Mouse (Mus musculus) midbrain, embryonic 15.5 days (tissue): ENCODE measurements around the gene Pdc. TPM values are rescaled to one million over a fixed set of nuclear protein-coding genes. Genes with fewer than 3 reads are reported as not detected.
"Not testable (repeated sequence)": the region's sequence is repeated elsewhere in the genome, so short reads cannot be mapped to it uniquely, and the experiment has no call there.

Experiments used
- ATAC-seq: fragments of 200-750 bp; cut with Nextera tagmentation; replicated peaks from 2 replicates; pipeline ENCODE4 v1.8.0; 2017; ENCODE audit warnings: moderate TSS enrichment
- H3K27ac ChIP-seq: fragments of 300-500 bp; sonication (generic); 2 replicates; pipeline ENCODE4 v1.5.1; 2015; ENCODE audit warnings: mild to moderate bottlenecking, inconsistent platforms
- H3K27me3 ChIP-seq: fragments of 300-500 bp; sonication (generic); replicated peaks from 2 replicates; pipeline ENCODE4 v1.6.1; 2015; ENCODE audit warnings: inconsistent platforms
- H3K36me3 ChIP-seq: fragments of 300-500 bp; sonication (generic); replicated peaks from 2 replicates; pipeline ENCODE4 v1.6.1; 2015; ENCODE audit warnings: inconsistent platforms
- H3K4me1 ChIP-seq: fragments of 300-500 bp; sonication (generic); 2 replicates; pipeline ENCODE4 v1.6.1; 2015; ENCODE audit warnings: inconsistent platforms
- H3K4me2 ChIP-seq: fragments of 300-500 bp; sonication (generic); 2 replicates; pipeline ENCODE4 v1.6.1; 2015; ENCODE audit warnings: inconsistent platforms, mild to moderate bottlenecking, moderate library complexity
- H3K4me3 ChIP-seq: fragments of 300-500 bp; sonication (generic); 2 replicates; pipeline ENCODE4 v1.5.1; 2015; ENCODE audit warnings: mild to moderate bottlenecking, inconsistent platforms
- H3K9ac ChIP-seq: fragments of 300-500 bp; sonication (generic); 2 replicates; pipeline ENCODE4 v1.6.1; 2015; ENCODE audit warnings: mild to moderate bottlenecking, inconsistent platforms
- H3K9me3 ChIP-seq: fragments of 300-500 bp; sonication (generic); 2 replicates; pipeline ENCODE4 v1.6.1; 2016; ENCODE audit warnings: inconsistent platforms
- WGBS: fragments of 180-500 bp; shearing (Covaris S2); methylation state at CpG from one replicate; pipeline ENCODE4 v1.1.7; 2015; ENCODE audit warnings: mixed read lengths; 5-methylcytosine and 5-hydroxymethylcytosine counted together
- polyA plus RNA-seq: library from polyadenylated mRNA; unstranded; fragments of >200 nt; fragmentation: Nextera tagmentation; extraction: Ambion mirVana; gene quantifications from 2 replicates; pipeline ENCODE4 v1.2.1, GENCODE M21; 2015

The Pdc gene
- not detected in 2 replicates for polyA plus RNA-seq

DNA sequence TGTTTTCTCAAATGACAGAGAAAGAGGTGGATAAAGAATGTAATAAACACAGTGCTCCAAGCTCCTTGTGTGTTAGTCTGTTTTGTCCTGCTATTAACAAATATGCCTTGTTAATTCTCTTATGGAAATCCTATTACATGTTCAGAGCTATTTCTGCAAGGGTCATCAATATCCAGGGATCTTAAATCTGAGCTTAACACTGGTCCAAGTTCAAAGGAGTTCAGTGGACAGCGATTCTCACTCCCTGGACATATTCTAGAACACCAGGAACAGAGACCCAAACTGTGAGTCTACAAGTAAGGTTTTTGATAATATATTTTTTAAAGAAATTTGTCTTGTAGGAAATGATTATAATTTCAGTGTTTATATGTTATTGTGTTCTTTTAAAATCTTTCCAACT is at the start of gene Pdc:
TSS of gene Pdc (plus strand) at position 213 of the 400 bp plus-strand sequence.
- ATAC-seq, result no peak
- H3K4me2 ChIP-seq, result no peak within 1 kb of the TSS
- H3K9ac ChIP-seq, result no peak within 1 kb of the TSS
- H3K4me3 ChIP-seq, result no peak within 1 kb of the TSS
- WGBS, result 87% methylated on average over 1 of the region's 1 CpGs
- H3K27ac ChIP-seq, result no peak within 1 kb of the TSS
- H3K9me3 ChIP-seq, result no peaks in the 10 kb centered on the region
- no peaks in the 10 kb centered on the region for H3K27me3 ChIP-seq
- H3K4me1 ChIP-seq, result no peaks in the 10 kb centered on the region
- H3K36me3 ChIP-seq, result no peaks in the 10 kb centered on the region

DNA sequence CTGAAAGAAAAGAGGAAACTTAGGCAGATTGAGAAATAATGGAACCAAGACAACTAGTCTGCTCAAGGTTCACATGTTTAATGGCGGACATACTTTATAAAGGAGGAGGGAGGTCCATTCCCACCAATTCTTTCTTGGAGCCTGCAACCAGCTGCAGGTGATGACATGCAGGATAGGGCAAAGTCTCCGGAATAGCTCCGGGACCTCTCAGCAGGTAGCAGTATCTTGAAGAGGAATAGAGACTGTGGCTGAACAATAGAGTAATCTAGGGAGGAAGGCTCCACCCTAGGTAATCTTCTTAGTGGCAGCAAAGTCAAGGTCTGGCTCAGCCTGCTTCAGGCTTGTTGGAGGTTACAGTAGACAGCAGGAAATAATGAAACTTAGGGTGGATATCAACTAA is 25.2 kb upstream of the Pdc start:
- not testable (repeated sequence) for H3K9ac ChIP-seq, H3K4me1 ChIP-seq, ATAC-seq, H3K4me3 ChIP-seq, H3K27me3 ChIP-seq, H3K4me2 ChIP-seq, H3K9me3 ChIP-seq, H3K36me3 ChIP-seq, H3K27ac ChIP-seq
- WGBS, result 75% methylated on average over 3 of the region's 3 CpGs

DNA sequence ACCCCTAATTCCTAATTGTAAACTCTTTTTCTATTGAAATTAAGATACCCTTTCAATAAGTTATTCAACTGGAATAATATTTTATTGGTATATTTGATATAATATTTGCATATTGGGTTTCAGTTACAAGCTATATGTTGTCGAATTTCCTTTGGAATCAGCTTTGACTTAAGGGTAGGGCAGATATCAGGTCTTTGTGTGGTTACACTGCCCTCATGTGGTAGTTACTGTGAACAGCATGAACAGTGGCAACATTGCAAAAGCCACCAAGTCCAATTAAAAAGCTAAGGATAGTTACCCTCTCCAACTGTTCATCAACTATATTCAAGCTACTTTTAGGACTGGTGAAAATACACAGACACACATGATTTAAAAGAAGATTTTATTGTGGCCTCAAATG is 11.6 kb upstream of the Pdc start:
- ATAC-seq, result no peak
- H3K9ac ChIP-seq, result no peak overlapping the region
- no peak overlapping the region for H3K4me2 ChIP-seq
- H3K36me3 ChIP-seq, result no peaks in the 10 kb centered on the region
- H3K4me1 ChIP-seq, result no peaks in the 10 kb centered on the region
- no peak overlapping the region for H3K27ac ChIP-seq
- no peaks in the 10 kb centered on the region for H3K27me3 ChIP-seq
- H3K4me3 ChIP-seq, result no peak overlapping the region
- no peaks in the 10 kb centered on the region for H3K9me3 ChIP-seq
- 64% methylated on average over 1 of the region's 1 CpGs for WGBS

DNA sequence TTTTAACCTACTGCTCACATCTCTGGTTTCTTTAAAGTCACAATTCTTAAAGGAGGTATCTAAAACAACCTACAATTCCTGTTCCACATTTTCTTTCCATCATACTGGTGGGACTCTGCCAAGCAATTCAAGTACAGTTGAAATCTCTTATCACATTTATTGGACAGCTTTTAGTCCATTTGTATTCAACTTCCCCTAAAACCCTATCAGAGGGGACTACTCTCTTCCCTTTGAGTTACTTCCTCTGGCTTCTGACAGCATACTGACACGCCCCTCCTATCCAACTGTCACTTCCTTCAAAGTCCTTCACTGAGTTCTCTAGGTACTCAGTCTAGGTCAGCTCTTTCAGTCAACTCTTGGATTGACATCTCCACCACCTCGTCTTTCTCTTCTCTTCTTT is 15.9 kb downstream of the Pdc start:
- 72% methylated on average over 2 of the region's 2 CpGs for WGBS
- ATAC-seq, result no peak
- Histone ChIP-seq H3K36me3 (no peaks in the 10 kb centered on the region), H3K9ac (no peak overlapping the region), H3K4me3 (no peak overlapping the region), H3K4me2 (no peak overlapping the region), H3K27me3 (no peaks in the 10 kb centered on the region), H3K27ac (no peak overlapping the region), H3K4me1 (no peaks in the 10 kb centered on the region), H3K9me3 (no peaks in the 10 kb centered on the region)

DNA sequence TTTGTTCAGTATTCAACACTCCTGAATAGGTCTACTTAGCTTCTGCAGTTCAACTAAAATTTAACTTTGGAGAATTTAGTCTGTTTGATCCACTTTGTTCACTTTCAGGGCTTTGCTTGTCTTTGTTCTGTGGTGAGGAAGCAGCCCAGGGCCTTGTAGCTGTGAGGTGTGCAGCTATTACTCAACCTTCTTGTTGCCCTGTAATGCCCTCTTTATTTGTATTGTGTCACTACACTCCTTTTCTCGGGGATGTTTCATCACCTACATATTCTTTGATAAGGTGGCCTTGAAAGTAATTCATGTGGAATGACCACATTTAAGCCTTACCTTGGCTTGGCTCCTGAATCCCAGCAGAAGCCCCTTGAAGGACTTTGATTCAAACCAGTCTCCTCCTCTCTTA is 41.6 kb downstream of the Pdc start:
- Histone ChIP-seq H3K4me2 (no peak overlapping the region), H3K36me3 (peaks cover 19% of the 10 kb centered on the region), H3K9ac (no peak overlapping the region), H3K27me3 (no peaks in the 10 kb centered on the region), H3K4me3 (no peak overlapping the region), H3K27ac (no peak overlapping the region), H3K9me3 (no peaks in the 10 kb centered on the region), H3K4me1 (no peaks in the 10 kb centered on the region)
- WGBS, result 96% methylated on average over 1 of the region's 1 CpGs
- ATAC-seq, result no peak

DNA sequence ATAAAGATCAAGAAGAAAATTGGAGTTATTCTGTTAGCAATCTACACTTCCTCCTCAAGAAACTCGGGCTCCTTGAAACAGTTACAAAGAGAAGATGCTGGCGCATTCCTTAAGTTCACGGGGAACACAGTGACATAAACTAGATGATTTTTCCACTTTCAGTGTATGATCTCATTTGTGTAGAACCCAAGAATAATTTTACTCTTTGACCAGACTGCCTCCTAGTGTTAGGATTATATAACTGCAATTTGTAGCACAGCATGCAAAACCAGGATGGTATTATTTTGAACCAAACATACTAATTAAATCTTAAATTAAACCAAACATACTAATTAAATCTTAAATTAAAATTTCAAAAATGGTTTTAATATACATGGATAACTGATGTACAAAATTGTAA is 53.7 kb downstream of the Pdc start:
- Histone ChIP-seq H3K4me3 (no peak overlapping the region), H3K36me3 (no peaks in the 10 kb centered on the region), H3K27me3 (no peaks in the 10 kb centered on the region), H3K27ac (no peak overlapping the region), H3K4me1 (no peaks in the 10 kb centered on the region), H3K9me3 (no peaks in the 10 kb centered on the region), H3K4me2 (no peak overlapping the region), H3K9ac (no peak overlapping the region)
- ATAC-seq, result no peak
- WGBS, result 87% methylated on average over 3 of the region's 3 CpGs

GRCm38 (mm10) chr1:150374247-150374646 is 55.0 kb downstream of the Pdc start:
- Histone ChIP-seq H3K4me1 (no peaks in the 10 kb centered on the region), H3K27me3 (no peaks in the 10 kb centered on the region), H3K4me2 (no peak overlapping the region), H3K9me3 (no peaks in the 10 kb centered on the region), H3K4me3 (no peak overlapping the region), H3K9ac (no peak overlapping the region), H3K36me3 (no peaks in the 10 kb centered on the region), H3K27ac (no peak overlapping the region)
- ATAC-seq, result no peak
- 95% methylated on average over 2 of the region's 2 CpGs for WGBS

Other genes with a start within 250 kb of the Pdc start
- 0.04 and 0.12 TPM in 2 replicates for gene Ptgs2, start 219.4 kb upstream of the Pdc start, polyA plus RNA-seq
- gene Tpr, start 73.4 kb downstream of the Pdc start, polyA plus RNA-seq, result 128 and 134 TPM in 2 replicates
- gene Odr4, start 73.7 kb downstream of the Pdc start, polyA plus RNA-seq, result 41.9 and 42.0 TPM in 2 replicates
- gene Prg4, start 146.7 kb downstream of the Pdc start, polyA plus RNA-seq, result 0.31 and 0.46 TPM in 2 replicates